Comparison of ENCODE assay signal across 8 mouse cellular contexts in genomic region chr6:115993463-115994145, GRCm38 (mm10). TPM values are rescaled to one million over a fixed set of nuclear protein-coding genes. Genes with fewer than 3 reads are reported as not detected.
DNase-seq lines count a peak whose midpoint lies in the region; ATAC-seq and TF ChIP-seq lines count a peak whose summit lies in the region.

No protein-coding gene starts in this region.

- H3K4me2 ChIP-seq in lung, embryonic 14.5 days = peak overlapping the region; percentile 91

- peaks cover 18% of the 10 kb centered on the region for H3K27me3 ChIP-seq in lung, embryonic 14.5 days (ENCODE audit: insufficient read depth, low read length)
- H3K27me3 ChIP-seq in hindbrain, embryonic 10.5 days (ENCODE audit: insufficient read depth, poor library complexity, severe bottlenecking) = peaks cover 78% of the 10 kb centered on the region

- H3K4me3 ChIP-seq in lung, embryonic 14.5 days (ENCODE audit: low read depth, low read length) = peak overlapping the region; percentile 70
- peak overlapping the region; percentile 60 for H3K4me3 ChIP-seq in hindbrain, embryonic 10.5 days

- no peak for ATAC-seq in CD4-positive, CD25-positive, alpha-beta regulatory T cell, adult 4 months
- ATAC-seq in lung, embryonic 14.5 days (ENCODE audit: insufficient read depth) = no peak

- peak overlapping the region; percentile 94 for H3K27ac ChIP-seq in lung, embryonic 14.5 days (ENCODE audit: low read depth)
- peak overlapping the region; percentile 81 for H3K27ac ChIP-seq in hindbrain, embryonic 10.5 days

- no peaks in the 10 kb centered on the region for H3K9me3 ChIP-seq in lung, embryonic 14.5 days (ENCODE audit: low read depth, low read length)
- no peaks in the 10 kb centered on the region for H3K9me3 ChIP-seq in hindbrain, embryonic 10.5 days

- peak; percentile 65 for DNase-seq in CD4-positive, CD25-positive, alpha-beta regulatory T cell, adult 2 months (ENCODE audit: low read depth, low spot score)
- peak; percentile 53 for DNase-seq in lung, embryonic 14.5 days
- DNase-seq in lung, adult 18-20 months = no peak
- no peak for DNase-seq in hindbrain, embryonic 10.5 days (ENCODE audit: low spot score)
- DNase-seq in lung, postnatal 10 days = peak; percentile 64
- peak; percentile 58 for DNase-seq in thymus, postnatal 0 days (ENCODE audit: low spot score)
- no peak for DNase-seq in spleen, postnatal 14 days (ENCODE audit: low spot score in 2 of 2)

- peak overlapping the region; percentile 77 for H3K9ac ChIP-seq in lung, embryonic 14.5 days

- peaks cover 19% of the 10 kb centered on the region for H3K4me1 ChIP-seq in lung, embryonic 14.5 days (ENCODE audit: insufficient read depth)
- H3K4me1 ChIP-seq in hindbrain, embryonic 10.5 days (replicated peaks) = peaks cover 82% of the 10 kb centered on the region

- peaks cover 21% of the 10 kb centered on the region for H3K36me3 ChIP-seq in lung, embryonic 14.5 days (ENCODE audit: insufficient read depth)
- no peaks in the 10 kb centered on the region for H3K36me3 ChIP-seq in hindbrain, embryonic 10.5 days

- WGBS in lung, embryonic 14.5 days = 1% methylated on average over 85 of the region's 86 CpGs
- WGBS in hindbrain, embryonic 10.5 days = 2% methylated on average over 86 of the region's 86 CpGs

- TF ChIP-seq CTCF in lung, embryonic 14.5 days (IDR thresholded peaks at IDR 0.05; ENCODE audit: low read depth) = no peak

RNA-seq across cellular contexts. Expression of gene Plxnd1, which starts 1.2 kb away (rescaled TPM):
- polyA plus RNA-seq in CD4-positive, CD25-positive, alpha-beta regulatory T cell, adult 4 months (2017; shearing (Covaris generic)) = 1 to 10 TPM; 4.7 to 6.2 TPM
- 81.9 and 84.2 TPM in 2 replicates for polyA plus RNA-seq in lung, embryonic 14.5 days (2014; fragmentation: Nextera tagmentation; extraction: Ambion mirVana)
- 24.6 and 28.5 TPM in 2 replicates for polyA plus RNA-seq in hindbrain, embryonic 10.5 days (2016; fragmentation: Nextera tagmentation; extraction: Ambion mirVana)
- 45.4 and 47.4 TPM in 2 replicates for polyA plus RNA-seq in thymus, postnatal 0 days (2015; fragmentation: Nextera tagmentation; extraction: Ambion mirVana)

RNA-seq across cellular contexts. Expression of gene H1foo, which starts 48.9 kb away (rescaled TPM):
- not detected for polyA plus RNA-seq in CD4-positive, CD25-positive, alpha-beta regulatory T cell, adult 4 months (2017; shearing (Covaris generic))
- not detected in 2 replicates for polyA plus RNA-seq in lung, embryonic 14.5 days (2014; fragmentation: Nextera tagmentation; extraction: Ambion mirVana)
- polyA plus RNA-seq in hindbrain, embryonic 10.5 days (2016; fragmentation: Nextera tagmentation; extraction: Ambion mirVana) = not detected in 2 replicates
- 0.23 and 0.28 TPM in 2 replicates for polyA plus RNA-seq in thymus, postnatal 0 days (2015; fragmentation: Nextera tagmentation; extraction: Ambion mirVana)

Comparison
In these comparisons a context has a peak if more than half of its experiments do, and no peak if none do; other contexts are left out.
1. DNase-seq: peak in CD4-positive, CD25-positive, alpha-beta regulatory T cell, adult 2 months (single experiment), lung, embryonic 14.5 days (single experiment), lung, postnatal 10 days (single experiment) and thymus, postnatal 0 days (single experiment); none in lung, adult 18-20 months (0 of 2), hindbrain, embryonic 10.5 days (single experiment) and spleen, postnatal 14 days (0 of 2).